Mouse (Mus musculus): ENCODE measurements around the gene Sorcs2.

- TF ChIP-seq CTCF (IDR thresholded peaks at IDR 0.05; ENCODE audit: extremely low read depth, insufficient read depth, insufficient read length, insufficient replicate concordance) (no peak), POLR2A (IDR thresholded peaks at IDR 0.05; ENCODE audit: low read depth, low read length) (no peak)
These were observed 215.6 kb downstream of the Sorcs2 start for GRCm38 (mm10) chr5:36182326-36182725.

Measured in spleen, adult 2 months (tissue).